Mouse (Mus musculus): ENCODE data around the gene Samd4. TPM values are rescaled to one million over a fixed set of nuclear protein-coding genes. Genes with fewer than 3 reads are reported as not detected.
"Not testable (repeated sequence)": the region's sequence is repeated elsewhere in the genome, so short reads cannot be mapped to it uniquely, and the experiment has no call there.

The Samd4 gene
- total RNA-seq, 2 experiments from 2014 or later = 34.2 to 54.3 TPM

GRCm38 (mm10) chr14:47110391-47110790, 227.7 kb downstream of the Samd4 start:
- DNase-seq = not testable (repeated sequence)

DNA sequence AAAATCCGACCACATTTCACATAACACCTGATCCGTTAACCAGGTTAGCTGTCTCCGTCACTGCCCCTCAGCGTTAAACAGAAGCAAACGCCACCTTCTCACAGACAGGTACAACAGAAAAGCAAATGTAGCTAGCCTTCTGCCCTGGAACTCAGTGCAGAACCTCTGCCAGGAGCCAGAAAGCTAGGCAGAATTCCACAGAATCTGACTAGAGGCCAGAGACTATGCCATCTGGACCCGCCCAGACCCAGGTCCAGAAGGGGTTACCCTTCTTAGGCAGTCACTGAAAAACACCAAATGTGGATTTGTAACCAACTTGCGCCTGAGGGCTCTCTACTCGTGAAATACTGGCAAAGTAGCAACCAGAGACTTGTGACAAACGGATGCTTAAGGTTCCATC, 228.7 kb downstream of the Samd4 start:
- no peak for DNase-seq

DNA sequence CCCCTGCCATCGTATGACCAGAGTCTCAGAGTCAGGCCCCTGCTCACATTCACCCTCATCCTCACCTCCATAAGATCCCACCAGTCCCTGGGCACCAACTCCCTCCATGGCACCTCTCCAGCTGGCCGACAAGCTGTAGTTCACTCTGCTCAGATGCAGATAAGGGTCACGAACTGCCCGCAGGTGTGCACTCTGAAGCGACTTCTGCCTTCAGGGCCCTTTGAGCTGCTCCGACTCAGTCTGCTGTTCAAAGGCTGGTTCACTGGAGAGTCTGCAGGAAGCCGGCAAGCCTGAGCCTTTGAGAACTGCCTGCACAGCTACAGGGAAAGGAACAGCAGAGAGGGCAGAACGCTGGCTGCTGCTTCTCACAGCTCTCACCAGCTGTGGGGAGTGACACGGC, 232.5 kb downstream of the Samd4 start:
- DNase-seq = no peak

- no peak for DNase-seq
Observed at GRCm38 (mm10) chr14:47116062-47116762, 233.6 kb downstream of the Samd4 start.

- DNase-seq = no peak
Observed at GRCm38 (mm10) chr14:47117522-47117921, 234.9 kb downstream of the Samd4 start.

- no peak for DNase-seq
Observed at GRCm38 (mm10) chr14:47127987-47128386, 245.3 kb downstream of the Samd4 start.

DNA sequence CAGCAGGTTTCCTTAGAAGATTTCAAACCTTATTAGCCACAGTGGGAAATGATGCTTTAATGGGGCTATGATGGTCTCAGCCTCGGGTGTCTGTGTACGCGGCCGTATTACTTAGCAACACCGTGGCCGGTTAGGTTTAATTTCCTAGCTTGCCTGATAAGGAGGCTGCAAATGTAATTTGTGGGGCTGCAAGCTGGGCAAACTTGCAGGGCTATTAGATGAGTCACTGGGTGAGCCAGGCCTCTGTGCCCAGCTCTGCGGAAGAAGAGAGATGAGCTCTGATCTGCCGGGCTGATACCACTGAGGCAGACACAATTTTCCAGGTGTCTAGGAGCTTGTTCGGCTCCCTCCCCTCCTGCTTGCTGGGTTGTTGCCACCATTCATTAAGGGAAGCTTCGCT, 251.3 kb downstream of the Samd4 start:
- DNase-seq = no peak

- no peak for DNase-seq
Observed at GRCm38 (mm10) chr14:47136637-47137036, 254.0 kb downstream of the Samd4 start.

GRCm38 (mm10) chr14:47138853-47139252, 256.2 kb downstream of the Samd4 start:
- no peak for DNase-seq

DNA sequence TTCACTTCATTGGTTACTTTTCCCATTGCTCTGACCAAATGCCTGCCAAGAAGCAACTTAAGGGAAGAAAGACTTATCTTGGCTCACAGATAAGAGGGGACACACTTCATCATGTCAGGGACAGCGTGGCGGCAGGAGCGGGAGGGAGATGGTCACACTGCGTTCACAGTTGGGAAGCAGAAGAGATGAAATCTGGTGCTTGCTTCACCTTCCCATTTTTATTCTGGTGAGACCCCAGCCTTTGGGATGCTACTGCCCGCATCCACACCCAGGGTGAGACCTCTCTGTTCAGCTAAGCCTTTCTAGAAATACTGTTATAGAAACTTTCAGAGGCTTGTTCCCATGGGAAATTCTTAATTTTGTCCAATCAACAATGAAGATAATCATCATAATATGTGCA, 261.7 kb downstream of the Samd4 start:
- no peak for DNase-seq

- peak; percentile 3 for DNase-seq
Observed at GRCm38 (mm10) chr14:47151306-47151705, 268.7 kb downstream of the Samd4 start.

DNA sequence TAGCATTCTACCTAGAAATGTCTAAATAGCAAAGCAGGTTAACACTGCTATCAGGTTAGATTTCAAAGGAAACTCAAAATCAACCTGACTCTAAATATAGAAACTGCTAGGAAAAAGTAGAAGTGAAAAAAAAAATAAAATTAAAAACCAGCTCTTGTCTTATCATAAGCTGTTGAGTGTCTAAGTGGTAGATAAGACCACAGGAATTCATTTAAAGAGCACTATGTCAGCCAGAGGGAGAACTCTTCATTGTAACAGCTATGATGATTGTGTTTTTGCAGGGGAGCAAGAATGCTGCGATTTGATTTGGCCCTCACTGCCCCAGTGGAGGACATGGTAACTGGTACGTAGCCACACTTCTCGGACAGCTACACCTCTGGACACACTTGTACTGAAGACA, 271.6 kb downstream of the Samd4 start:
- DNase-seq = no peak

Small RNA genes within 50 kb of the gene (microRNA-seq; reads per million reads assigned to microRNA genes)
- gene Mir378c (ENCODE audit: borderline replicate concordance in 2 of 2) = 64.6 to 113 reads per million in 2 experiments

Other genes starting within 250 kb of the Samd4 start
- under 1 TPM; 0.46 TPM for gene Cdkn3, start 122.3 kb upstream of the Samd4 start, total RNA-seq (2021)
- 10 to 100 TPM; 48.1 to 52.8 TPM for gene Cnih1, start 94.4 kb upstream of the Samd4 start, total RNA-seq (2021)
- 10 to 100 TPM; 18.8 to 26.1 TPM for gene Gmfb, start 60.6 kb upstream of the Samd4 start, total RNA-seq (2021)
- 10 to 100 TPM; 48.6 to 51.3 TPM for gene Cgrrf1, start 50.7 kb upstream of the Samd4 start, total RNA-seq (2021)